Mouse (Mus musculus) embryonic facial prominence, embryonic 11.5 days (tissue): ENCODE data around the gene Musk. TPM values are rescaled to one million over a fixed set of nuclear protein-coding genes. Genes with fewer than 3 reads are reported as not detected.
A peak's percentile ranks its signal among the peaks of the same experiment; 100 is the strongest.

Experiments
- ATAC-seq: fragments of 200-750 bp; cut with Nextera tagmentation; replicated peaks from 2 replicates; pipeline ENCODE4 v1.8.0; 2017; ENCODE audit warnings: low read depth; ENCODE audit not compliant: insufficient number of reproducible peaks, low FRiP score, low TSS enrichment
- DNase-seq: peaks from one replicate; pipeline ENCODE4 v3.0.0-alpha.2; 2015; ENCODE audit warnings: low spot score
- H3K27ac ChIP-seq: fragments of 300-500 bp; sonication (generic); replicated peaks from 2 replicates; pipeline ENCODE4 v1.5.1; 2014; ENCODE audit warnings: mild to moderate bottlenecking, low read depth, low read length, control low read depth
- H3K27me3 ChIP-seq: fragments of 300-500 bp; sonication (generic); 2 replicates; pipeline ENCODE4 v1.6.1; 2014; ENCODE audit warnings: mild to moderate bottlenecking, low read length, moderate library complexity, mixed read lengths; ENCODE audit not compliant: control insufficient read depth, insufficient read depth
- H3K36me3 ChIP-seq: fragments of 300-500 bp; sonication (generic); replicated peaks from 2 replicates; pipeline ENCODE4 v1.6.1; 2014; ENCODE audit warnings: low read depth, mild to moderate bottlenecking, low read length, moderate library complexity, mixed read lengths; ENCODE audit not compliant: control insufficient read depth, insufficient read depth
- H3K4me1 ChIP-seq: fragments of 300-500 bp; sonication (generic); 2 replicates; pipeline ENCODE4 v1.6.1; 2014; ENCODE audit warnings: low read length, mixed read lengths; ENCODE audit not compliant: control insufficient read depth, insufficient read depth
- H3K4me2 ChIP-seq: fragments of 300-500 bp; sonication (generic); 2 replicates; pipeline ENCODE4 v1.6.1; 2014; ENCODE audit warnings: low read depth, mild to moderate bottlenecking, control low read depth, low read length, moderate library complexity
- H3K4me3 ChIP-seq: fragments of 300-500 bp; sonication (generic); 2 replicates; pipeline ENCODE4 v1.5.1; 2014; ENCODE audit warnings: low read depth, low read length, control low read depth
- H3K9ac ChIP-seq: fragments of 300-500 bp; sonication (generic); replicated peaks from 2 replicates; pipeline ENCODE4 v1.6.1; 2014; ENCODE audit warnings: mild to moderate bottlenecking, control low read depth, low read length
- H3K9me3 ChIP-seq: fragments of 300-500 bp; sonication (generic); replicated peaks from 2 replicates; pipeline ENCODE4 v1.6.1; 2016; ENCODE audit warnings: mild to moderate bottlenecking, low read length, inconsistent platforms, mixed read lengths; ENCODE audit not compliant: control insufficient read depth
- WGBS: fragments of 180-500 bp; shearing (Covaris S2); extraction: QIAGEN DNeasy Blood & Tissue Kit; methylation state at CpG from one replicate; pipeline ENCODE4 v1.1.7; 2014; 5-methylcytosine and 5-hydroxymethylcytosine counted together
- polyA plus RNA-seq: library from polyadenylated mRNA; unstranded; fragments of >200 nt; fragmentation: Nextera tagmentation; extraction: Ambion mirVana; gene quantifications from 2 replicates; pipeline ENCODE4 v1.2.1, GENCODE M21; 2014

Gene Musk
- polyA plus RNA-seq, 1 experiment from 2014 or later = 1.2 TPM

DNA sequence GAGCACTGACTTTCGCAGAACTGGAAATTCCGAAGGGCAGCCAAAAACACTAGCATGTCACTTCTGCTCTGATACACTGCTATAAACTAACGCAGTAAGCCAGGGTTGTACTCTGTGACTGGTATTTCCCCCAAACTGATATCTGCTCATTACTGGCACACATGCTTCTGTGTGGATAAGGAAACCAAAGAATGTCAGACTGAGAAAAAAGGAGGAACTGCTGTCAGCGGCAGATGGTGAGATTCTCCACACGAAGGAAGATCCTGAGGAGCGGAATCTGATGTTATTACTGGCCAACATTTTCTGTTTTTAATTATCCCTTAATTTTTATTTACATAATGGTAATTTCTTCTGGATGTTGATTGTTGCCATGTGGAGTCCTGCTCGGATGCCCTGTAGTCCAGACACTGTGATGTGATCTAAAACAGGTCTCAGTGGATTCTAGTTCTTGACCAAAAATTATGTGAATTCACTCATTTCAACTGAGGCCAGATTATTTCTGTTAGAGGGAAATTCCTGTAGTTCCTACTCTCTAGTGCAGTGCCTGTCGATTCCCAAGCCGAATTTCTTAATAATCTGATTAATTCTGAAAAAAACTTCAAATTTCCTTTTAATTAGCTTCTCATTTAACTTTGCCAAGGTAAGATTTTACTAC, 137.6 kb downstream of the Musk start:
- Histone ChIP-seq H3K27me3 (no peaks in the 10 kb centered on the region), H3K4me3 (no peak overlapping the region), H3K27ac (no peak overlapping the region), H3K4me1 (no peaks in the 10 kb centered on the region), H3K4me2 (no peak overlapping the region), H3K9ac (no peak overlapping the region), H3K36me3 (no peaks in the 10 kb centered on the region), H3K9me3 (no peaks in the 10 kb centered on the region)
- DNase-seq (peak; percentile 58), ATAC-seq (no peak)
- WGBS = 33% methylated on average over 9 of the region's 9 CpGs

Other genes with a start within 250 kb of the Musk start
- 2.8 and 3.7 TPM in 2 replicates for gene Svep1, start 79.1 kb upstream of the Musk start, polyA plus RNA-seq